ENCODE assay signal across 8 mouse cellular contexts in the genomic region with DNA sequence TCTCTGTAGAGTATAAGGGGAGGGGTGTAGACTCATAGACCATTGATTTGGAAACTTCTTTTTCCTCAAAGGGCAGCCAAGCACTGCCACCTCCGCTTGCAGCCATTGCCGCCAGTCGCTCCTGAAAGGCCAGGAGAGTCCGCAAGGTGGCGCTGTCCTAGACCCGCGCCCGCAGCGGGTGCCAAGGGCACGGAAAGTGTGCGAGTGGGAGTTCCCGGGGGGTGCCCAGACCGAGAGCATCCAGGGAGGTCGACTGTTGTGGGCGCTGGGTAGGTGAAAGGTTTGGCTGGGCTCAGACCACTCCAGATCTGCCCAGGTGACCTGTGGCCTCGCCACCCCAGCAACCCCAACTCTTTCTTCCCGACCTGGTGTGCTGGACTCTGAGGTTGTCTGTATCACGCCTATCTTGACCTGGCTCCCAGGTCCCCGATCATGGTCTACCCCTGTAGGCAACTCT. TPM values are rescaled to one million over a fixed set of nuclear protein-coding genes. Genes with fewer than 3 reads are reported as not detected.
DNase-seq lines count a peak whose midpoint lies in the region; ATAC-seq lines count a peak whose summit lies in the region.

No protein-coding gene starts in this region.

- H3K4me3 ChIP-seq in intestine, embryonic 16.5 days (ENCODE audit: low read length): peak overlapping the region; percentile 62
- H3K4me3 ChIP-seq in limb, embryonic 11.5 days (ENCODE audit: low read depth, low read length): peak overlapping the region; percentile 39
- H3K4me3 ChIP-seq in midbrain, embryonic 11.5 days (ENCODE audit: low read depth, low read length): peak overlapping the region; percentile 54

- H3K9me3 ChIP-seq in intestine, embryonic 16.5 days (ENCODE audit: control insufficient read depth, low read length): no peaks in the 10 kb centered on the region
- no peaks in the 10 kb centered on the region for H3K9me3 ChIP-seq in limb, embryonic 11.5 days (ENCODE audit: control insufficient read depth, low read length)
- H3K9me3 ChIP-seq in midbrain, embryonic 11.5 days (ENCODE audit: control insufficient read depth, low read length): no peaks in the 10 kb centered on the region

- H3K9ac ChIP-seq in intestine, embryonic 16.5 days (ENCODE audit: low read depth, low read length): peak overlapping the region; percentile 51
- no peak overlapping the region; the same call in 1 of the 2 replicates for H3K9ac ChIP-seq in limb, embryonic 11.5 days (ENCODE audit: low read length)
- H3K9ac ChIP-seq in midbrain, embryonic 11.5 days (ENCODE audit: low read length): peak overlapping the region; percentile 64

- 0 out of 2 replicates have a peak, but pooled peaks cover 16% of the 10 kb centered on the region for H3K27me3 ChIP-seq in intestine, embryonic 16.5 days (replicated peaks; ENCODE audit: control insufficient read depth, insufficient read depth, low read length)
- peaks cover 10% of the 10 kb centered on the region for H3K27me3 ChIP-seq in limb, embryonic 11.5 days (ENCODE audit: control insufficient read depth, insufficient read depth, low read length)
- H3K27me3 ChIP-seq in midbrain, embryonic 11.5 days (ENCODE audit: control insufficient read depth, insufficient read depth, low read length): peaks cover 11% of the 10 kb centered on the region

- peak overlapping the region; percentile 97 for H3K4me2 ChIP-seq in intestine, embryonic 16.5 days (ENCODE audit: low read depth, low read length)
- peak overlapping the region; percentile 49 for H3K4me2 ChIP-seq in limb, embryonic 11.5 days (ENCODE audit: low read depth, severe bottlenecking)
- peak overlapping the region; percentile 96 for H3K4me2 ChIP-seq in midbrain, embryonic 11.5 days

- H3K36me3 ChIP-seq in intestine, embryonic 16.5 days (ENCODE audit: control insufficient read depth, insufficient read depth, low read length): no peaks in the 10 kb centered on the region
- H3K36me3 ChIP-seq in limb, embryonic 11.5 days (ENCODE audit: control insufficient read depth, insufficient read depth, low read length): no peaks in the 10 kb centered on the region
- no peaks in the 10 kb centered on the region for H3K36me3 ChIP-seq in midbrain, embryonic 11.5 days (ENCODE audit: control insufficient read depth, insufficient read depth, low read length)

- peaks cover 8% of the 10 kb centered on the region for H3K4me1 ChIP-seq in intestine, embryonic 16.5 days (ENCODE audit: control insufficient read depth, insufficient read depth, low read length)
- H3K4me1 ChIP-seq in limb, embryonic 11.5 days (ENCODE audit: control insufficient read depth, insufficient read depth, low read length): no peaks in the 10 kb centered on the region
- 0 out of 2 replicates have a peak, but pooled peaks cover 3% of the 10 kb centered on the region for H3K4me1 ChIP-seq in midbrain, embryonic 11.5 days (ENCODE audit: control insufficient read depth, insufficient read depth, low read length)

- peak; percentile 90 for DNase-seq in T-cell, adult 2 months (ENCODE audit: low spot score)
- DNase-seq in cerebellum, postnatal 4 days (ENCODE audit: low spot score in 2 of 2): peak; percentile 60 to 82
- DNase-seq in gastrocnemius, postnatal 25 days: peak; percentile 50
- DNase-seq in limb, embryonic 11.5 days (ENCODE audit: low spot score): peak; percentile 84
- DNase-seq in midbrain, embryonic 11.5 days (ENCODE audit: low spot score, missing footprints): peak; percentile 98
- DNase-seq in skeletal muscle tissue, adult 2 months (ENCODE audit: low read depth, low spot score): peak; percentile 19
- peak; percentile 15 for DNase-seq in yolk sac, embryonic 10.5 days (ENCODE audit: low spot score)

- 1% methylated on average over 19 of the region's 19 CpGs for WGBS in intestine, embryonic 16.5 days
- WGBS in limb, embryonic 11.5 days: 0% methylated on average over 19 of the region's 19 CpGs
- WGBS in midbrain, embryonic 11.5 days: 0% methylated on average over 19 of the region's 19 CpGs

- peak; percentile 62 for ATAC-seq in intestine, embryonic 16.5 days
- ATAC-seq in limb, embryonic 11.5 days (ENCODE audit: insufficient number of reproducible peaks, low FRiP score, low TSS enrichment, low read depth): peak; percentile 69
- peak; percentile 75 for ATAC-seq in midbrain, embryonic 11.5 days (ENCODE audit: low FRiP score)

- no peak overlapping the region for H3K27ac ChIP-seq in intestine, embryonic 16.5 days (ENCODE audit: low read length)
- no peak overlapping the region for H3K27ac ChIP-seq in limb, embryonic 11.5 days (replicated peaks; ENCODE audit: low read depth, low read length)
- H3K27ac ChIP-seq in midbrain, embryonic 11.5 days (ENCODE audit: low read depth, low read length): no peak overlapping the region

RNA-seq across cellular contexts. Expression of gene Rasgrp1, which starts 0.7 kb away (rescaled TPM):
- under 1 TPM; 0.05 to 0.40 TPM for total RNA-seq in gastrocnemius, postnatal 25 days (2021)
- polyA plus RNA-seq in intestine, embryonic 16.5 days (2015; fragmentation: Nextera tagmentation; extraction: Ambion mirVana): 0.84 and 0.87 TPM in 2 replicates
- 0.20 TPM in 1 of 2 replicates, not detected in the other for polyA plus RNA-seq in limb, embryonic 11.5 days (2014; fragmentation: Nextera tagmentation; extraction: Ambion mirVana)
- polyA plus RNA-seq in midbrain, embryonic 11.5 days (2014; fragmentation: Nextera tagmentation; extraction: Ambion mirVana): 1.0 and 1.2 TPM in 2 replicates

Comparison
In these comparisons a context has a peak if more than half of its experiments do, and no peak if none do; other contexts are left out.
1. DNase-seq: peak in every context shown above with its lines; median percentile 98 in midbrain, embryonic 11.5 days; 90 in T-cell, adult 2 months; 84 in limb, embryonic 11.5 days; 71 in cerebellum, postnatal 4 days; 50 in gastrocnemius, postnatal 25 days; 19 in skeletal muscle tissue, adult 2 months; 15 in yolk sac, embryonic 10.5 days.